Mouse (Mus musculus): ENCODE data around the gene Tmem256.

DNA sequence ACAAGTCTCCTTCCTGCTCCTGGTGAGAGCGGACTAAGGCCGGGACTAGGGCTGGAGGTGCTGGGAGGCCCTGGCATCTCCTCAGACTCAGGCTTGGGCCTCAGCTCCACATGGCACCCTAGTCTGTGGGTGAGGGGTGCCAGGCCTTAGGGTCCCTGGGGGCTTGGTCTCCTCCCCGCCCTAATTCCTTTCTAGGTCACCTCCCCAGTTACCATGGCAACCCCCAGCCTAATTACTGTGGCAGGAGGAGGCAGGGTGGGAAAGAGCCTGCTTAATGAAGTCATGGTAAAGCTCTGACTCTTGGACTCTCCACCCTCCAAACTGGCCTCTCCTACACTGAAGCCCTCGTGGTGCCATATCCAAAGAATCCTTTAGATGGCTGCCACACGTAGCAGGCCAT is 9.5 kb upstream of the Tmem256 start:
- TF ChIP-seq CTCF (IDR thresholded peaks at IDR 0.05; ENCODE audit: low read depth) (no peak), EP300 (IDR thresholded peaks at IDR 0.05; ENCODE audit: low read depth) (no peak)

All from heart, postnatal 0 days (tissue).